Mouse (Mus musculus): ENCODE data around the gene Arid4a. TPM values are rescaled to one million over a fixed set of nuclear protein-coding genes. Genes with fewer than 3 reads are reported as not detected.
"Not testable (repeated sequence)": the region's sequence is repeated elsewhere in the genome, so short reads cannot be mapped to it uniquely, and the experiment has no call there.

Gene Arid4a
- total RNA-seq, 1 experiment from 2014 or later: 24.8 TPM

DNA sequence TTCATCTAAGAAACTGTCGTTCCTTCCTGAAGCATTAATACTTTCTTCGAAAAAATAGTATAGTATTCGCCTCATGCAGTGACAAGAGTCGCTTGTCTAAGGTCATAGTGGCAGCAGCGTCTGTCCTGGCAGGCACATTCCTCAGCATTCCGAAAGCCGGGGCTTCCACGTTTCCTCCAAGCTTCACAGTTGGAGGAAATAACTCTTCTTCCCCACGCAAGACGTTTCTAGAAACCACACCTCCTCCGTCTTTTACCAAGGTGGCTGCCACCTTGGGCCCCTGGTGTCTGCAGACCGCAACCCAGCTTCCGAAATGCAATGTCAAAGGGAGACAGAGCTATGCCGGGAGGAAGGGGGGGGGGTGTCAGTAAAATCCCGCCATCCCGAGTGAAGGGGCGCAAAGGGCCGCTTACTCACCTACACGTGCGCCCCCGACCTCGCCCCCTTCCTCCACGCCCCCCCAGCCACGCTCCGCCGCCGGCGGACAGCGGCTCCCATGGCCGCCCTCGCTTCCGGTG lies 886 bp upstream of the Arid4a start:
- DNase-seq: no peak

DNA sequence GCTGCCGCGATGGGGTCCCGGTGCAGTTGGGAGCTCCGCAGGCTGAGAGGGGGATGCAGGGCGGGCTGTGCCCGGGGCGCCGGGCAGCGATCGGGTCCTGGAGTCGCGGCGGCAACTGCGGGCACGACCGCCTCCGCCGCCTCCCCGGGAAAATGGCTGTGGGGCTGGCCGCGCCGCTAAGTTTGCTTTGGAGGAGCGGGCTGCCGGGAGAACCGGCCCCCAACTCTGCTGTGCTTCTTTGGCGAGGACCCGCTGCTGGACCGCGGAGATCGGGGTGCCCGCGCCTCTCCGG lies 367 bp downstream of the Arid4a start:
- DNase-seq: no peak

DNA sequence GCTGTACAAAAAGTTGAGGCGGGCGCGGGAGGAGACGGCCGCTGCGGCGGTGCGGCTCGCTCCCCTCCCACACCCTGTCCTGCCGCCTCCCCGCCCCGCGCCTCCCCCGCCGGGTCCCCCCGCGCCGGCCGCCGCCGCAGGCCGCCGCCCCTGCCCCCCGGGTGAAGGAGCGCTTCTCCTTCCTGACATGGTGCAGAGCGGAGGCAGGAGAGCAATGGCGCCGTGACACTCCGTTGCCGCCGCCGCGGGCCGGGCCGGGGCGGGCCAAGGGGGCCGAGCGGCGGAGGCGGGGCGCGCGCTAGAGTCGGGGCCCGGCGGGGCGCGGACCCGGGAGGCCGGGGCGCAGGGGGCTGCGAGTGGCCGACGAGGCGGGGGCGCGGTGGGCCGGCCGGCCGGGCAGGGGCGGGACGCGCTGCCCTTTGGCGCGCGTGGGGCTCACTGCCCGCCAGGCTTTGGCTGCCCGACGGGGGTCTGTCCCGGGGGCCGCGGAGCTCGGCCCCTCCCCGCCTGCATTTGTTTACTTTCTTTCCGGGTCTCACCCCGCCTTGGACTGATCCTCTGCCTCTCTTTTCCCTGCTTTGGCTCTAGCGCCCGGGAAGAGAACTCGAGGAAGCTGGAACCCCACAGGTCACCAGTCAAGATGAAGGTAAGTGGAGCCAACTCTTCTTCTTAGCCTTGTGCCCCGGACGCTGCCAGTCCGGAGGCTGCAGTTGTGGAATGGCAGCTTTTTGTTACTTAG lies 882 bp downstream of the Arid4a start:
- peak; percentile 78 for DNase-seq

DNA sequence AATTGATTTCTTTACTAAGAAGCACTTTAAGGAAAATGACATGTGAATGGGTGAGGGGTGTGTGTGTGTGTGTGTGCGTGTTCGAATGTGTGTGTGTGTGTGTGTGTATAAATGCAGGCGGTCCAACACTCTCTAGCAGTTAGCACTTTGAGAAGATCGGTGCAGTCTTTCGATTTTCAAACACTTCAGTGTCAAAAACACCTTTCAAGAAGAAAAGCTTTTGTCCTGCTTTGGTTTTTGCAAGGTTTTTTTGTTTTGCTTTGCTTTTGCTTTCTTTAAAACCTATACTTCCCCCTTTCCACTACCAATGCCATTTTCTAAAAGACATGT lies 1.4 kb downstream of the Arid4a start:
- no peak for DNase-seq

DNA sequence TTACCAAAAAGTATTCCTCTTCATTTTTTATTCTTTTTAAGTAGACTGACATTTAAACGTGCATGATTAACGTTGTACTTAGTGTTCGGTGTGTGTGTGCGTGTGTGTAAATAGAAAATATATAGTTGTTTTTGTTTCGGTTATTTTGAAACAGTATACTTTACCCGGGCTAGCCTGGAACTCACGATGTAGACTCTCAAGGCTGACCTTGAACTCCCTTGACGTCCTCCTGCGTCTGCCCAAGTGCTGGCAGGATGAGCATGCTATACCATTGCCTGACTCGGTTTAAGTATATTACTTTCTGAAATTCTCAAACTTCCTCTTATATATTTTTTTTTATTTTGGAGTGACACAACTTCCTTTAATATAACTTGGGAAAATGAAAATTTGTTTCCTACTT lies 2.0 kb downstream of the Arid4a start:
- DNase-seq: no peak

DNA sequence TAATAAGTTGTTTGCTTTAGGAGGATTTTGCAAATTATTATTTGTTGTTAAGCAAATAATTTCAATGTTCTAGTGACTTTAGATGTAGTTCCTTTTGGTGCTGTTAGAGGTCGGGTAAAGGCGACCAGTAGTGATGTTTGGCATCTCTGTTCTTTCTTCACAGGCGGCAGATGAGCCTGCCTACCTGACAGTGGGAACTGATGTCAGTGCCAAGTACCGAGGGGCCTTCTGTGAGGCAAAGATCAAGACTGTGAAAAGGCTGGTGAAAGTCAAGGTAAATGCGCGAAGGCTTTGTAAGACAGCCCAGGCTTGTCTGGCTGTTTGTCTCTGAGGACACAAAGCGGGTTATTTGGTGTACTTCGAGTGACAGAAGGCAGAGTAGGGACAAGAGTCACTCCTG lies 3.4 kb downstream of the Arid4a start:
- no peak for DNase-seq

DNA sequence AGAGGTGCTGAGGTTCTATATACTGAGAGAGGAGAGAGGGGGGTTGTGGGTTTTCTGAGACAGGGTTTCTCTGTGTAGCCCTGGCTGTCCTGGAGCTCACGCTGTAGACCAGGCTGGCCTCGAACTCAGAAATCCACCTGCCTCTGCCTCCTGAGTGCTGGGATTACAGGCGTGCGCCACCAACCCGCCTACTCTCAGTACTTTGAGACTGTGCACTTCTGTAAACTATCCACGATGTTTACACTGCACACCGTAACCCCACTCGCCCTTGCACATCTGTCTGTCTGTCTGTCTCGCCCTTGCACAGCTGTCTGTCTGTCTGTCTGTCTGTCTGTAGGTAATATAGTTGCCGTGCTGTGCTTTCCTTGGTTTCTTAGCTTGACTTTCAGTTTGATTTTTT lies 8.6 kb downstream of the Arid4a start:
- DNase-seq: no peak

DNA sequence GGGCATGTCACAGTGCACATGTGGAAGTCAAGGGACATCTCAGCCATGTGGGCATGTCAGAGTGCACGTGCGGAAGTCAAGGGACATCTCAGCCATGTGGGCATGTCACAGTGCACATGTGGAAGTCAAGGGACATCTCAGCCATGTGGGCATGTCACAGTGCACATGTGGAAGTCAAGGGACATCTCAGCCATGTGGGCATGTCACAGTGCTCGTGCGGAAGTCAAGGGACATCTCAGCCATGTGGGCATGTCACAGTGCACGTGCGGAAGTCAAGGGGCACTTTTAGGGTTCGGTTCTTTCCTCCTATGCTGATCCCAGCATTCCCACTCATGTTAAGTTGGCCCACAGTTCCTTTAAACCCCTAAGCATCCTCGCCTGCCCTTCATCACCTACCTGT lies 12.5 kb downstream of the Arid4a start:
- not testable (repeated sequence) for DNase-seq

DNA sequence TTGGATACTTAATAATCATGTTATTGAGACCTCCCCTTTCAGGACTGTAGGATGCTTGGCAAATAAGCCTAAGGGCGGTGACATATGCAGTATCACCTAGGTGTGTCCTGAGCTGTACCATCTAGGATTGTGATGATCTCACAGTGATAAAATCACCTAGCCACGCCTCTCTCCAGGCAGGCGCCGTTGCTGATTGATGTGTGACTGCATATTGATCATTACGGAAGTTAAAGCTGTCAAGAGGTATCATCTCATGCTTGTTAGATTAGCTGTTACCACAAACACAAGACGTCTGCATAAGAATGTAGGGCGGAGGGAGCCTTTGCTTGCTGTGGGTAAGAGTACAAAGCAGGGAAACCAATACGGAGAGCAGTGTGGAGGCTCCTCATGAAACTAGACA lies 14.5 kb downstream of the Arid4a start:
- no peak for DNase-seq

DNA sequence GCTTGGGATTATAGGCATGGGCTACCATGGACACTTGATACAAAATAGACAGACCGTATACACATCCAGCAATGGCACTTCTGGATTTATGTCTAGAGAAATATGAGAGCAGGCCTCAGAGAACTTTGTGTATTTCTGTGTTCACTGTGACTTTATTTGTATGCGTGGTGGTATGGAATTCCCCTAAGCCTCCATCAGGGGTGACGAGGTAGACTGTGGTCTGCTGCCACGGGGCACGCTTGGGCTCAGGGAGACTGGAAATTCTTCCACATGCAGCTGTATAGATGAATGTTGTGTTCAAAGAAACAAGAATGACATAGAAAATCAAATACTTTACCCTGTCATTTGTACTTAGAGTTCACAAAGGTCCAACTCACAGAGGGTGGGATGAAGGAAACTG lies 14.9 kb downstream of the Arid4a start:
- no peak for DNase-seq

DNA sequence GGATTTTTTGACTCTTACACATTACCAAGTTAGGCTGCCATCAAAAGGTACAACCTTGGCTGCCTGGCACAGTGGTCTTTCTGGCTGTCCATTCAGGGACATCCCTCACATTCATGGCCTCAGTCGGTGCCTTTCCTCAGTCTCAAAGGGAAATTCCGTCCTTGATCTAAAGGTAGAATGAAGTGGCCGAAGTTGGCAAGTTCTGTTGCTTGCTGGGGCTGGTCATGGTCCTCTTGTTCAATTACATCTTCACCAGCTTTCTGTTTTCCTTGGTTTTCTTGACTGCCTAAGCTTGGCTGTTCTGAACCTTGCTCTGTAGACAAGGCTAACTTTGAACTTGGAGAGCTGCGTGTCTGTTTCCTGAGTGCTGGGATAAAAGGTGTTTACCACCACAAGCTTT lies 20.0 kb downstream of the Arid4a start:
- DNase-seq: no peak

DNA sequence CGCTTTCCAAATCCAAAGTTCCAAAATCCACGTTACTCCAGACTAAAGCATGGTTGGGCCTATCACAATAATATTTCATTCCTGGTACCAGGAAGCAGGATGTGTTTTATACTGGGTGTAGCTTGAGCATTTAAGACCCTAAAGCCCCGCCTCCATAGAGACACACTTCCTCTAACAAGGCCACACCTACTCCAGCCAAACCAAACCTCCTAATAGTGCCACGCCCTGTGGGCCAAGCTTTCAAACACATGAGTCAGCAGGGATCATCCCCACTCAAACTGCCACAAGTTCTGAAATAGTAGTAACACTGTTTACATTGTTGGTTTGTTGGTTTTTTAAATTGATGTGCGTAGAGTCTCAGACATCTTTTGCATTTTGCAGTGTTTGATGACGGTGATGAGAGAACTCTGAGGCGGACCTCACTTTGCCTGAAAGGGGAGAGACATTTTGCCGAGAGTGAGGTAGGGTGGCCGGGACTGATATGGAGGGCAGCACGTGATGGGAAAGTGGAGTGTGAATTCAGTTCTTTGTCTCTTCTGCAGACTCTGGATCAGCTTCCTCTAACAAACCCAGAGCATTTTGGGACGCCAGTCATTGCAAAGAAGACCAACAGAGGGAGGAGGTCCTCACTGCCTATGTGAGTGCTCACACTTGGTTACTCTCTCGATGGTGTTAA lies 21.1 kb downstream of the Arid4a start:
- DNase-seq: peak; percentile 21

DNA sequence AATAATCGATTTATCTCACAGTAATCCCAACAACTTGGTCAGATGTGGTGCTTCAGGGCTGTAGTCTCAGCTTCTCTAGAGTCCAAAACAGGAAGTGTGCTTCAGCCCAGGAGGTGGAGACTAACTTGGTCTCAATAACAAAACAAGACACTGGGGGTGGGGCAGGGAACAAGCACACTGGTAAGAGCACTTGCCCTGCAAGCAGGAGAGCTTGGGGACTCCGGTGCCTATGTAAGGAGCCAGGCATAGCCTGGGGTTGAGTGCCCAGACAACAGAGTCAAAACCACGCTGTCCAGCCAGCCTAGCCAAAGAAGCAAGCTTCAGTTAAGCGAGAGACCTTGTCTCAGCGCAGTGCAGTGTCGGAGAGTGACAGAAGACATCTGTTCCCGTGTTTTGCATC lies 24.7 kb downstream of the Arid4a start:
- DNase-seq: peak; percentile 60

DNA sequence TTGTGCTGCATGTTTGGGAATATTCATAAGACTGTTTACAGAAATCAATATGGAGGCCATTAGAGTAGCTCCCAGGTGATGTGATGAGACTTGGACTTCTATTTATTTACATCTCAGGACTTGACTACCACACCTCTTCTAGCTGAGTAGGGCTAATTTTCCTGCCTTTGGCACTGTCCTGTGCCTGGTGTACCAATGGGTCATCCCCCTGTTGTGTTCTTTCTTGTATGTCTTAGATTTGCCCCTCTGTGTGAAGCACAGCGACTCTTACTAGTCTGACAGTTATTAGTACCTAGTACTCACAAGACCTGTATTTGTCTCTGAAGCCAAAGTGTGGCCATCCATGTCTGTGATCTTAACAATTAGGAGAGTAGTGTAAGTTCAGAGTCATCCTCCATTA lies 26.7 kb downstream of the Arid4a start:
- no peak for DNase-seq

DNA sequence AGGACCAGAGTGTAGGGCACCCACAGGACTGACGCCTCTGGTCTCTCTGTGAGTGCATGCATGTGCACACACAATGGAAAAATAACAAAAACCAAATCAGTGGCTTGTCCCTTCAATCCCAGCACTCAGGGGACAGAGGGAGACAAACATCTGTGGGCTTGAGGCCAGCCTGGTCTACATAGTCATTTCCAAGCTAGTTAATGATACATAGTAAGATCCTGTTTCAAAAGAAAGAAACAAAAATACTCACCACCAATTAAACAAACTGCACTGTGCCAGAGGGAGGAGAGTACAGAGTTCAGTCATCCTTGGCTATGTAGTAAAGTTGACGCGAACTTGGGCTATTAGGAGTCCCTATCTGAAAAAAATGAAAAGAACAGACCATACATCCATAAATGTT lies 27.8 kb downstream of the Arid4a start:
- no peak for DNase-seq

DNA sequence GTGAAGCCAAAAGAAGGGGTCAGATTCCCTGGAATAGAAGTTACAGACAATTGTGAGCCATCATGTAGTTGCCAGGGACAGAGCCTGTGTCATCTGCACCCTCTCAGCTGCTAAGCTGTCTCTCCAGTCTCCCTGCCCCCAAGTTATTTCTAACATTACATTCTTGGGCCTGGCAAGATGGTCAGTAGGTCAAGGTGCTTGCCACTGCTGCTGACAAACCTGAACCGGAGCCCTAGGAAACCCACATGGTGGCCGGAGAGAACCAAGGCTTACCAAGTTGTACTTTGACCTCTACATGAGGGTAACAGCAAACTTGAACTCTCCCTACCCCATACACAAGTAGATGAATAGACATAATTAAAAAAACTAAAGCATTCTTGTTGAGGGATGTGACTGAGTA lies 28.7 kb downstream of the Arid4a start:
- DNase-seq: no peak

DNA sequence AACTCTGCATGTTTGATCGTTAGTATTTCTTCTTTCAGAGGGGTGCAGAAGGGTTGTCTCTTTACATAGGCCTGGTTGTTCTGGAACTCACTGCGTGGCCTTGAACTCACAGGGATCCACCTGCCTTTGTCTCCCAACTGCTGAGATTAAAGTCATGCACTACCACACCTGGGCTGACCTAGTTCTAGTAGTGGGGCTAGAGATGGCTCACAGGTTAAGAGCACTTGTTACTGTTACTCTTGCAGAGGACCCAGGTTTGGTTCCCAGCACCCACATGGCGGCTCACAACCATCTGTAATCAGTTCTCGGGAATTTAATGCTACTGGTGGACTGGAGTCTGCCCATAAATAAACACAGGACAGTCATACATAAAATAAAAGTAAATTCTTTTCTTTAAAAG lies 30.7 kb downstream of the Arid4a start:
- no peak for DNase-seq

DNA sequence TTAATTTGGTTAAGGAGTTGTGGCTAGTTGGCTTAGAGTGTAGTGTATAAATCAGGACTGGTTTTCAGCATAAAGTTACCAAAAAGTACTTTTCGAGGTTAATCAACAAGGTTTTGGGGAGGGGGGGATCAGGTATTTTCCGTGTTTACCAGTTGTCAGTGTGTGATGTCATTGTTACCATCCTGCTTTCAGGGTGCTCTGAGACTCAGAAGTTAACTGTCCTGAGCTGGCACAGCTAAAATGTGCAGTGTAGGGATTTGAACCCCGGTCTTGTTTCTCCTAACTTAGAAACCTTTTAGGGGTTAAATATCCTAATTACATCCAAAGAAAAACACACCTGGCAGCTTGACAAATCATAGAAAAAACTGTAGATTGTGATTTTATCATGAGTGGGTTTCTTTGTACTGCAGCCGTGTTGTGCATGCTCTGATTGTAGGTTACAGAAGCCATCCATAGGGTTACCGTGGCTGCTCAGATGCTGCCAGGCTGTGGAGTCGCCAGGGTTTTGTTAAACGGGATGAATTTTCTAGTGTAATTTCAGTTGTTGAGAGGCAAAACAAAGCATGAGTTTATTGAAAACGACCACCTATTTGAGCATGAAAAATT lies 31.8 kb downstream of the Arid4a start:
- DNase-seq: no peak

DNA sequence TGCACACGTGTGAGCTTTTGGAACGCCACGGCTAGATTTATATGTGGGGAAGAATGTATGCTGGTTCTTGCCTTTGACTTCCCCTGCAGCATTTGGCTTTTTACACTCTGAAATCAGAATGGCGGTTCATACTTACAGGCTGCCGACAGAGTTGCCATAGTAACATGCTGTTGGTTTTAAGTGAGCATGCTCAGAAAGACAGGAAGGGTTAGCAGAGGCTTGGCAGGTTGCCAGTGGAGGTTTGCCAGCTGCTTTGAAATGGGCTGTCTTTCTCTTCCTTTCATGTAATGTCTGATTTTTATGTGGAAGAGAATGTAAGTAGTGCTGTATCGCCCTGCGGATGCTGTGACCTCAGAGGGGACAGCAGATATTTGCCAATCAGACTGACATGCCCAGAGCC lies 32.3 kb downstream of the Arid4a start:
- peak; percentile 98 for DNase-seq

DNA sequence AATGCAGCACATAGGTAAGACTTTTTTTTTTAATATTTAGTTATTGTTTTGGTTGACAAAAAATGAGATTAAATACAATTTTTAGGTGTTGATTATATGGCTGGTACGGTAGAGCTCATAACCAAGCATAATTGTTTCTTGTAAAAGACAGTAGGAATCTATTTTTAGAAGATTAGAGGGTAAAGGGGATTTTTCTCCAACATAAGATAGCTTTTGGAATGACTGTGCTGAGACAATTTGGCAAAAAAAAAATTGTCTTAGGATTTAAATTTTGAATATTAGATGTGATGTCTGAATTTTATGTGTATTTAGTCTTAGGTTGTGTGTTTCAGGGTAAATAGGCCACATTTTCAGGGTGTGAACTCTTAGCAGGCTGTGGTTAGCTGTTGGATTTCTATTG lies 32.8 kb downstream of the Arid4a start:
- no peak for DNase-seq

DNA sequence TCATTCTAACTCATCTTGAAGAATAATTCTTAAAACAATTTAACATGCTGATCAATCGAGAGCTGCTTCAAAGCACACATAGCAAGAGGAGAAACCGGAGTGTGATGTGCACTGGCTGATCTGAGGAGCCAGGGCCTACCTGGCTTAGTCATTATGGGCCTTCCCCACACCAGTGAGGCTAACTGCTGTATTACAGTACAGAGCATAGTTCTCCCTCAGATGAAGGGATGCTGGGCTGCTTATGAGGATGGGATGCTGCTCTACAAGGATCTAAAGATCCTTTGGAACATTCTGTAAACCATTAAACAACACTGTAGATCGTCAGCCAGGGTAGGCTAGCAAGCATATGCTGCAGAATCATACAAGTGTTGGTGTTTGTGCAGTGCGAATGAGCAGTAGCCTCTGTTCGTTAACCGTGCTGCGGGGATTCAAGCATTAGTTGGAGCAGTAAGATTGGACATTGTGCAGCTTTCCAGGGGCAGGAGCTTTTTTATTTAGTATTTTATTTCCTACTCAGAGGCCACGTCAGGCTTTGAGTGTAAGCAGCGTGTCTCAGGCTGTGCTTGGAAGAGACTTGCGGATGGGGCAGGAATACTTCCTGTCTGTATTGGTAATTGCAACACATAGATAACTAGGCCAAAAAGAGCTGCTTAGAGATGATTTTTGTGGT lies 33.9 kb downstream of the Arid4a start:
- DNase-seq: no peak

DNA sequence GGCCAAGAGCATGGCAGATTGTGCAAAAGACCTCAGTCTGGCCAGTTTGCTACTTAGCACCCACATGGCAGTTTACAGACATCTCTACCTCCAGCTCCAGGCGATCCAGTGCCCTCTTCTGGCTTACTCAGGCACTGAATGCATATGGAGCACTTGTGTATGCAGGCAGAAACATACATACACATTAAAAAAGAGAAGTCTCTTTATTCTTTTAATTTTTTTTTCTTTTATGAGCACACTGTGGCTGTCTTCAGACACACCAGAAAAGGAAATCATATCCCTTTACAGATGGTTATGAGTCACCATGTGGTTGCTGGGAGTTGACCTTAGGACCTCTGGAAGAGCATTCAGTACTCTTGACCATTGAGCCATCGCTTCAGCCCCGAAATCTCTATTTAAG lies 35.3 kb downstream of the Arid4a start:
- peak; percentile 60 for DNase-seq

DNA sequence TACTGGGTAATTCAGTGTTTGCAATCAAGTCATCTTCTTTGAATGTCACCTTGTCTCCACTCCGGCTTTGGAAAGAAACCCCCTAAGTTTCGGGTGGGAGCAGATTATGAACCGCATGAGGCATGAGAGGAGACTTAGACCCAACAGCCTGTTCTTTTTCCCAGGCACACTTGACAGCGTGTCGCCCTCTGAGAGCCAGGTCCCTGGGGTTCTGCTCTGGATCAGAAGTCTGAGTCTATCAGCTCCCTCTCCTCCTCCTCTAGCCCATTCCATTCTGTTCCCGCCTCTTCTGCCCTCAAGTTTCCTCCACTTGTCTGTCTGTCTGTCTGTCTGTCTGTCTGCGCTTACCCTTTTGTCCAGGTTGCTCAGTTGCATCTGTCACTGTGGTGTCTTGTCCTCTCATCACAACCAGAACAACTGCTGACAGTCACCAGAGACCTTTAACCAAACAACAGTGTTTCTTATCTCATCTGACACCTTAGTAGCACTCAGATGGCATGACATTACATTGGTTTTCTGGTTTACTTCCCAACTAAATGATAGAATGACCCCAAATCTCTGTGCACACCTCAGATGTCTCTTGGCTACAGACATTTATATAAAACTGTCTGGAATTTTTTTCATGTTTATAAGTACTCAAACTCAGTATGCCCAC lies 36.7 kb downstream of the Arid4a start:
- DNase-seq: no peak

Measured in adrenal gland, postnatal 14 days (tissue).